In the genomic region with DNA sequence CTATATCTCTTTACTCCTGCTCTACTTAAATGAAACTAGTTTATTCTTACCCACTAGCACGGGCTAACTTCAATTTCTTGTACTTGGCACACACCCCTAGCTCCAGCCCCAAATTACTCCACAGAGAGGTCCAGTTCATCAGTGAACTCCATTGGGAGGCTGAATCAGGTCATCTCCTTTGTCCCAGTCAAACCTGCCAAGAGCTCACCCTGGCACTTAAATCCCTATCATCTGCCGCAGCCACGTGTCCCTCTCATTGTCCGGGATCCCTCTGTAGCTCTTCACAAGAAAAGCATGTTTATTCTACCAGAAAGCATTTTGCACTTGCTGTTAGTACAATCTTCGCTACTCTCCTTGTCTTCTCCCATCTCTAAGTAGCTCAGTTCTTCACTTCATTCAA, we compare ENCODE assay signal across 26 mouse cellular contexts. TPM values are rescaled to one million over a fixed set of nuclear protein-coding genes. Genes with fewer than 3 reads are reported as not detected.
DNase-seq lines count a peak whose midpoint lies in the region; TF ChIP-seq lines count a peak whose summit lies in the region.
"Had no signal": no experiment of that assay in that cellular context is flagged by ENCODE, and none has a peak within 500 bp of the region (broad histone marks: within the 10 kb centered on the region; RNA-seq: fewer than 3 reads in every experiment).

No protein-coding gene starts in this region.

- DNase-seq in brain, adult 2 months (ENCODE audit: low read depth, low spot score): peak; percentile 90
- peak; percentile 52 for DNase-seq in cerebellum, adult 11 months
- peak; percentile 71 to 87 for DNase-seq in cerebellum, adult 2 months
- DNase-seq in cerebellum, adult 9-11 months: peak; percentile 83
- DNase-seq in ovary, postnatal 36 days (ENCODE audit: low spot score): no peak
- no peak for DNase-seq in thymus, postnatal 25 days
- DNase-seq in heart, postnatal 25 days (ENCODE audit: low spot score): no peak
- DNase-seq in left cerebral cortex, adult 8-10 months (ENCODE audit: low spot score in 2 of 2): no peak
- DNase-seq: adrenal gland, postnatal 10 days; gastrocnemius, postnatal 25 days; heart, adult 18-20 months; heart, postnatal 10 days; heart, postnatal 4 days; kidney, adult 18-20 months had no signal

- H3K27me3 ChIP-seq in cerebellum, adult 2 months (ENCODE audit: control insufficient read depth, insufficient read depth, low read length): no peaks in the 10 kb centered on the region
- H3K27me3 ChIP-seq: embryonic facial prominence, embryonic 12.5 days; embryonic facial prominence, embryonic 15.5 days; forebrain, embryonic 12.5 days; forebrain, embryonic 15.5 days; heart, embryonic 12.5 days; heart, embryonic 15.5 days had no signal

- H3K27ac ChIP-seq in cerebellum, adult 2 months (ENCODE audit: insufficient read depth, low read length): no peak overlapping the region
- H3K27ac ChIP-seq: embryonic facial prominence, embryonic 12.5 days; embryonic facial prominence, embryonic 15.5 days; forebrain, embryonic 12.5 days; forebrain, embryonic 15.5 days; heart, embryonic 15.5 days; hindbrain, embryonic 14.5 days; hindbrain, postnatal 0 days had no signal

- no peak for TF ChIP-seq POLR2A in cerebellum, adult 2 months (IDR thresholded peaks at IDR 0.05; ENCODE audit: borderline replicate concordance, insufficient read depth, low read length)

- 11% methylated on average over 5 of the region's 5 CpGs for WGBS in cerebellum, adult 2 months

- peaks cover 18% of the 10 kb centered on the region; the same call in 1 of the 2 replicates for H3K4me1 ChIP-seq in cerebellum, adult 2 months (ENCODE audit: control insufficient read depth, insufficient read depth, low read length)
- H3K4me1 ChIP-seq: embryonic facial prominence, embryonic 12.5 days; embryonic facial prominence, embryonic 15.5 days; forebrain, embryonic 12.5 days; forebrain, embryonic 15.5 days; heart, embryonic 12.5 days; heart, embryonic 15.5 days had no signal

- no peak for TF ChIP-seq CTCF in cerebellum, adult 2 months (IDR thresholded peaks at IDR 0.05; ENCODE audit: borderline replicate concordance, insufficient read depth, low read depth, low read length)

- H3K4me3 ChIP-seq in cerebellum, adult 2 months (replicated peaks; ENCODE audit: insufficient read depth, low read depth, low read length): no peak overlapping the region
- H3K4me3 ChIP-seq: embryonic facial prominence, embryonic 12.5 days; embryonic facial prominence, embryonic 15.5 days; forebrain, embryonic 12.5 days; forebrain, embryonic 15.5 days; heart, embryonic 12.5 days; heart, embryonic 15.5 days had no signal

- intact Hi-C loops in heart, postnatal 25 days (cut with DNase I): no loop called here

RNA-seq across cellular contexts. Expression of a gene that starts 17.4 kb away (rescaled TPM):
- 102 and 118 TPM in 2 replicates for polyA plus RNA-seq in cerebellum, adult 2 months (2012; rRNA removed)
- 1 to 10 TPM; 1.7 to 1.8 TPM for total RNA-seq in heart, postnatal 25 days (2021)
- total RNA-seq in left cerebral cortex, adult 8-10 months (2022): 10 to 100 TPM; 69.8 to 86.7 (median 77.5) TPM
- total RNA-seq: MEL had no signal
- polyA plus RNA-seq: C2C12; CD4-positive, CD25-positive, alpha-beta regulatory T cell, adult 4 months; inflammation-experienced regulatory T-cells, adult 6 months had no signal

Comparison
In these comparisons a context has a peak if more than half of its experiments do, and no peak if none do; other contexts are left out.
1. DNase-seq: peak in brain, adult 2 months (single experiment), cerebellum, adult 11 months (single experiment), cerebellum, adult 2 months (2 of 2) and cerebellum, adult 9-11 months (single experiment); none in ovary, postnatal 36 days (single experiment), thymus, postnatal 25 days (single experiment), heart, postnatal 25 days (single experiment) and left cerebral cortex, adult 8-10 months (0 of 2).
2. RNA of a gene that starts 17.4 kb away (total RNA-seq): 69.8 to 86.7 TPM in left cerebral cortex, adult 8-10 months; 1.7 to 1.8 TPM in heart, postnatal 25 days; every median in the first group is over 10 times any median in the second.